Mouse (Mus musculus): ENCODE results near the gene Wdr11. TPM values are rescaled to one million over a fixed set of nuclear protein-coding genes. Genes with fewer than 3 reads are reported as not detected.

The Wdr11 gene
- total RNA-seq, 2 experiments from 2014 or later = 44.2 to 45.2 TPM

DNA sequence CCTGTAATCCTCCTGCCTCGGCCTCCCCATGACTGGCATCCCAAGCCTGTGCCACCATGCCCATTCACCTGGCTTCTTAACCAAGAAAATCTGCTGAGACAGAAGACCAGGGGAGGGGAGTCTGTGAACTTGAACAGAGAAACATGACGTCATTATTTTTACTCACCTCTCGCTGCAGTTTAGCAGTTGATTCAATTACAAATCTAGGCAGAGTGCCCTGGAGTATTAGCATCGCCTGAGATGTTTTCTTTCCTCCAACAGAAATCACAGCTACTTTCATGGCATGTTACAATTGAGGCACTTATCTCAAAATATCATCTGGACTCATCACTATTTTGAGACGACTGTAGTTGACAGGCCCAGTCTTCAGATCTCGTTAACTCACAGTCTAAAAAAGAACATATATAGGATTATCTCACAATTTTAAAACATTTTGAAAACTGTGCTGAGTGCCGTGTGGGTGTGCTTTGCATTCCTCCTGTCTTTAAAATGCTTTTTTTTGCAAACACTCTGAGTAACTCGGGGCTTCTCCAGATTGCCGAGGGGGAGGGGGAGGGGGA is 61.3 kb downstream of the Wdr11 start:
- no peak for DNase-seq (ENCODE audit: low spot score in 2 of 2)

DNA sequence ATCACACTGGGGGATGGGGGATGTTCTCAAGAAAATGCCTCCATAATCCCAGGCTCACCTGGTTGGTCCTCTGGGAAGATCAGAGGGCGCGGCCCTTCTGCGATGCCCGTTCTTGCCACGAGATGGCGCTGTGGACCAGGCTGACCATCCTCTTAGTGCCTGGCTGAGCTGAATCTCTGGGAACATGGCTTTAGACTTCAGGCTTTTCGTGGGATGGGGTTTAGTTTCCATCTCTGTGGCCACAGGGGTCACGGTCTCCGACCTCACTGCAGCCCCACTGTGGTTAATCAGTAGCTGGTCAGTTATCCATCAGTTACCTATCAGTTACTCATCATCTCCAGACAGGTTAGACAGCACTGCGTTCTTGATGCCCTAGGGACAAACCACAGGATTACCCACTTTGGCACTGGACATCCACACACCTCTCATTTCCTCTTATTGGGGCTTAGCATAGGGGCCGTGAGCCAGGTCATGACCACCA is 62.2 kb downstream of the Wdr11 start:
- peak; percentile 52 to 84 for DNase-seq (ENCODE audit: low spot score in 2 of 2)

DNA sequence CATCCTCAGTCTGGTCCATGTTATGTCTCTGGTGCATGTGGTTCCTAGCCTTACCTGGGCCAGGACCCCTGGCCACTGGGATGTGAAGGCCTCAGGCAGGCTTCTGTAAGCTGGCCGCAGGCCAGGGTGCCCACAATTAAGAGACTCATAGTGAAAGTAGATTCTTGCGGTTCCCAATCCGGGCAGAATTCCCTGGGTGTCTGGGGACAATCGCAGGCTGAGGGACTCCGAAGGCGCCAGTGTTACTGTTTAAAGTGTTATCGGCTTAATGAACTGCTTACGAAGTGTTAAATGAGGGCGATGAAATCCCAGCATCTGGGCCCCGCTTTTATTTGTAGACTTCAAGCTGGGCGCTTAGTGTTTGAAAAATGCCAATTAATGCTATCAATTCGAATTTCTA is 63.3 kb downstream of the Wdr11 start:
- DNase-seq (ENCODE audit: low spot score in 2 of 2) = no peak

DNA sequence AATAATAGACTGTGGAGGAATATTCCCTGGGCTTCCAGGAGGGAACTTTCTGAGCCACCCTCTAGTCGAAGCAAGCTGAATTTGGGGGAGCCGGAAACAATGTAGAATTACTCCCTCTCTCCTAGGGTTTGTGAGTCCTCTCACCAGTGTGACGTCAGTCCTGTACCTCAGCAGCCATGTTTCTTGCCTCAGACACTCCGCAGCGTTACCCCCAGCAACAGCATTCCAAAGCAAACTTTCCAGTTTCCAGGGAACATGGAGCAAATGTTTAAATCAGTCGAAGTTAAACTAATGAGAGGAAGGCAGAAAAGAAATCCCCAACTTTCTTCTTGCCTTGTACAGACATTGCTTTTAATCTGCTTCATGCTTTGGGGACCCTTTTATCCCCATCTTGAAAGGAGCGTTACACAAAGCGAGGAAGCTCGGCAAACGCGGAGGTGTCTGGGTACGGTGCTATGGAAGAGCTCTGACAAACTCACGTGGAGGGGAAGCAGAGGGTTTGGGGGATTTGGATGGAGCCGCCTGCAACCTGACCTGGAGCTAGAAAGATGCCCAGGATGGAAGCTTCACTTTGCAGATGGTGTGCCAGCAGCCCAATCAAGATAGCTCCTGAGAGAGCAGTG is 64.1 kb downstream of the Wdr11 start:
- DNase-seq (ENCODE audit: low spot score in 2 of 2) = no peak

DNA sequence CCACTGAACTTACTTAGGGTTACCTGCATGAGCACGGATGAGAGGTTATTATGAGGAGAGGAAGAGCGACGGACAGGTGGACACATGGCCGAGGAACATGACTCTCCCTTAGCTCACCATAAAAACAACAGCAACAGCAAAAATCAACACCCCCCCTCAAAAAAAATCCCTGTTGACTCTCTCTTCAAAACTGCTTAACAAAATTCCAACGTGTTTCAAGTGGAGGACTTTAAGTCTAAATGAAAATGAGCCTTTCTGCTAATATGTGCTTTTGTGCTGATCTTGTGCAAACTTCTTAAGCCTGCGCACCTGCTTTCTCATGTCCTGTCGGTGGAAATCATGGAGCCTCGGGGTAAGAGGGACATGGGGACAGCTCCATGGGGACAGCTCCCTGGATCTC is 66.2 kb downstream of the Wdr11 start:
- no peak for DNase-seq (ENCODE audit: low spot score in 2 of 2)

DNA sequence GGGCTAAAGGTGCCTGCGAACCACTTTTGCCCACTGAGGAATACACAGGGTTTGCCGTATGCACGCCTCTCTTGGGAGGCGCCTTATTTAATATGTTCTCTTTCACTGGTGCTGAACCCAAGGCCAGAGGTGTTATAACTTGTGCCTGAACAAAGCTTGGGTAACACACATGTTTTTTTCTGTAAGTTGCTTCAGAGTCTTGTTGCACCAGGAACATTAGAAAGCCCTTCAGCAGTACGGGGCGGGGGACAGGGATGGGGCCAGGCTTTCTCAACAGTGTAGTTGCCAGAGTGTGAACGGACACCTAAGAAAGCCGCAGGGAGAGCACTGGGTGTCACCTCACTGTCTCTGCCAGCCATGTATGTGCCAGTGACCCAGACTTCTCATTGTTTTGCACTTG is 68.1 kb downstream of the Wdr11 start:
- DNase-seq (ENCODE audit: low spot score in 2 of 2) = no peak

DNA sequence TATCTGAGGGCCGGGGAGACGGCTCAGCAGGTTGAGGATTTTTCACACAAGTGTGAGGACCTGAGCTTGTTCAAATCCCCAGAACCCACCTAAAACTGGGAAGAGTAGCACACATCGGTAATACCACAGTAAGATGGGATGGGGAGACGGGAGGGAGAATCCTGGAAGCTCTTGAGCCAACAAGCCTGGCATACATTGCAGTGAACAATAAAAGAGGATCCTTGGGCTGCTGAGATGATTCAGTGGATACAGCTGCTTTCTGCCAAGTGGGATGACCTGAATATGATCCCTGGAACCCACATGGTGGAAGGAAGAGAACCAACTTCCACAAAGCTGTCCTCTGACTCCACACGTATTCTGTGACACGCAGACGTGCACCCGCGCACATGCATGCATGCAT is 68.9 kb downstream of the Wdr11 start:
- no peak for DNase-seq (ENCODE audit: low spot score in 2 of 2)

DNA sequence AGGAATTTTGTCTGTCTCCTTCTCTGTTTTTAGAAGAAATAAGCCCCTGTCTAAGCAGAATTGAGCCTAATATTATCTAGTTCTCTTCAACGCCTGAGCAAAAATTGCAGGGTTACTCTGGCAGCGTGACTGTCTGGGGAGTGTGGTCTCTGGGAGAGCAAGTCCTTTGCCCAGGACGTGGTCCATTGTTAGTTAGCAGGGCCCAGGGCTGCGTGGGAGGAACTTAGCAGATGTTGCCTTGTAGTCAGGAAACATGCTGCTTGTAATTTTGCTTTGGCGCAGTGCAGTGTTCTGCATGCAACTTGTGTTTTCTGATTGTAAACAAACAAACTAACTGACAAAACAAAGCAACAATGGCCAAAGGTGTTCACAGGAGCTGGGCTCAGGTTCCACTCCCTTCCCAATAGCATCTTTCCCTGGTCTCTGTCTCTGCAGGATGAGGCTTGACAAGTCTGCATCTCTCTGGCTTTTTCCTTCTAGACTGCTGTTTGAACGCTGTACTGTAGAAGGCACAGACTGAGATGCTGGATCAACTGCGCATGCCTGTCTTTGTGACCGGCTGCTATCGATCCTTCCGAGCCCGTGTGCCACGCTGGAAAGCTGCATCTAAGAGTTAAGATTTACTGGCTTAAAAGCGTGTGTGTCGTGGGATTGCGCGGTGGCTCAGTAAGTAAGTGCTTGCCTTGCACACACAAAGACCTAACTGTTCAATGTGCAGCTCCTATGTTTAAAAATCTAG is 70.6 kb downstream of the Wdr11 start:
- peak; percentile 13 to 44 for DNase-seq (ENCODE audit: low spot score in 2 of 2)

DNA sequence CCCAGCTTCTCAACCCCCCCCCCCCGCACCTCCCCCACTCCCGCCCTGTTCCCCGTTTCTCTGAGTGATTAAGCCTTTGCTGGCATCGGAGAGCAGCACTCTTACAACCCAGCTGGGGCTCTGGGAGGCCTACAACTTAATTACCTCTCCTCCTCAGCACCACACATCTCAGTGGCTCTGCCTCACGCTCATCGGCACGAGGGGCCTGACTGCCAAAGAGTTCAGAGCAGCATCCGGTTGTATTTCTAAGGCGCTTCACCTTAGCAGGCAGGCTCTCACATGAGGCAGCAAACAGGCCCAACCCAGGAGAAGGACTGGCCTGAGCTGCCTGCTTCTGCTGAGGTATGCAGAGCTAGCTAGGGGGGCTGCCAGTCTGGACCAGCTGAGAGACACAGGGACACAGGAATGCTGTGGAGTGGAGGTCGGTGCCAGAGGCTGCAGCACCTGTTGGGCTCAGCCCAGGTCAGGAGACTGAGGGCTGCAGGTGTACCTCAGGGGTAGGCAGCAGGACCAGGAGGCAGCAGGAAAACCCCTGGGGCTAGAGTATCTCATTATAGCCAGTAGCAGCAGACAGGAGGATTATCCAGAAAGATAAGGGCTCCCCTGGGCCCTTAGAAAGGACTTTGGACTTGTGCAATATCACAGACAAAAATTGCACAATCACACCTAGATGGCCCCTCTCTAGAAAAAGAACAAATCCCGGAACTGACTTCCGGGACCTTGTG is 72.3 kb downstream of the Wdr11 start:
- DNase-seq (ENCODE audit: low spot score in 2 of 2) = no peak

DNA sequence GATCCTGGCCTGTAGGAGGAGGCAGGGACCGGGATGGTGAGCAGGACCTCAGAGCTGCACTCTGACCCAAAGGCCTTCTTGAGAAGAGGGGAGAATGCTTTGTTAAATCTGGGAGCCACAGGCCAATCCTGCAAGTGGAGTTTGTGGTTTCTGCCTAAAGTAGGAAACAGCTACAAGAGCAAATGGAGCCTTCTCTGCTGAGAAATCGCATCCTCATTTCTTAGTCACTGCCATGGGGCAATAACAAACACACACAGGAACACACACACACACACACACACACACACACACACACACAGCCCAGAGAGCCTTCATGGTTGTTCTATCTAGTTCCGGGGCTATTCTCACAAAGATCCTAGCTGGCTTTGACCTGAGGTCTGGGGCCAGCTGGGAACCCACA is 73.7 kb downstream of the Wdr11 start:
- DNase-seq (ENCODE audit: low spot score in 2 of 2) = no peak

DNA sequence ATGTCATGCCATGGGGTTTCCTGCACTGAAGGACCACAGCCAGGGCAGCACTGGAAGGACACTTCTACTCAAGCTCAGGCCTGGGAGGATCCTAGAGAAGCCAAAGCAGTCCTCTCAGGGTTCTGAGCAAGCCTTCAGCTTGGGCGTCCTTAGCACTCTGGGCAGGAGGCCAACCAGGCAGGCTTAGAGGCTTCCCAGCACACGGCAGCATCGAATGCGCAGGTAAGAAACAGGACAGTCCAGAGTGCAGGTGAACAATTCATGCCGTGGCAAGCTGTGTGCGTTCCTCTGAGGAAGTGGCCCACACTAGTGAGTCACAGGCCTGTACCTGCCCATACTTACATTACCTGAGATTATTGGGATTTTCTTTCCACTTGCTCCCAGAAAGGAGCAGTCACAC is 74.3 kb downstream of the Wdr11 start:
- no peak for DNase-seq (ENCODE audit: low spot score in 2 of 2)

DNA sequence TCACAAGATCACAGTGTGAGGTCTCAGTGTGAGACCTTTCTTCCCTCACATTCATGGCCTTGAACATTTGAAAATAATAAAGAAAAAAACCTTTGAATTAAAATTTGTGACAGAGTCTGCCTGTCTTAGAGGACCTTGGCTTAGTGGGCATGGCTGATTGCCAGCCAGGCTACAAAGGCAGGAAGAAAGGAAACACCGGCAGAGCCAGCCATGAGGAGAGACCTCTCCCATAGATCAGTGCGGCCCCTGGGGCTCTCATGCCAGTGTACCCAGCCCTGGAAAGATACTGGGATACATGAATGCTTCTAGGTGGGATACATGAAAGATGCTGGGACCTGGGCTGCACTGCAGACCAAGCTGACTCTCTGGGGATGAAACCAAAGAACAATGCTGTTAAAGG is 74.9 kb downstream of the Wdr11 start:
- DNase-seq (ENCODE audit: low spot score in 2 of 2) = no peak

DNA sequence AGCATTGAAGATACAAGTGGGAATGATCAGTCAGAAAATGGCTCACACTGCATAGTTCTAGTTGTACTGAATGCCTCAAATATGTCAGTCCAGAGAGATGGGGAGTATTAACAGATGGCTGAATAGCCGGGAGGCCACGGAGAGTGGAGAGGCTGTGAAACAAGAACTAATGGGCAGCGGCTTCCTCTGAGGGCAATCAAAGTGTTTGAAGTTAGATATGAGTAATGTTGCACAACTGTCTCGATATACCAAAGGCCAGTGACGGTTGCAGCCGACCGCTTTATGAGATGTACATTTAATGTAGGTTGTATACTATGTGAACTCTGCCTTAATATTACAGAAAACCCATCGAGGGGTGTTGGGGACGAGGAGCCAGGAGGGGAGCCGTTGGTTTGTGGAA is 78.6 kb downstream of the Wdr11 start:
- no peak for DNase-seq (ENCODE audit: low spot score in 2 of 2)

DNA sequence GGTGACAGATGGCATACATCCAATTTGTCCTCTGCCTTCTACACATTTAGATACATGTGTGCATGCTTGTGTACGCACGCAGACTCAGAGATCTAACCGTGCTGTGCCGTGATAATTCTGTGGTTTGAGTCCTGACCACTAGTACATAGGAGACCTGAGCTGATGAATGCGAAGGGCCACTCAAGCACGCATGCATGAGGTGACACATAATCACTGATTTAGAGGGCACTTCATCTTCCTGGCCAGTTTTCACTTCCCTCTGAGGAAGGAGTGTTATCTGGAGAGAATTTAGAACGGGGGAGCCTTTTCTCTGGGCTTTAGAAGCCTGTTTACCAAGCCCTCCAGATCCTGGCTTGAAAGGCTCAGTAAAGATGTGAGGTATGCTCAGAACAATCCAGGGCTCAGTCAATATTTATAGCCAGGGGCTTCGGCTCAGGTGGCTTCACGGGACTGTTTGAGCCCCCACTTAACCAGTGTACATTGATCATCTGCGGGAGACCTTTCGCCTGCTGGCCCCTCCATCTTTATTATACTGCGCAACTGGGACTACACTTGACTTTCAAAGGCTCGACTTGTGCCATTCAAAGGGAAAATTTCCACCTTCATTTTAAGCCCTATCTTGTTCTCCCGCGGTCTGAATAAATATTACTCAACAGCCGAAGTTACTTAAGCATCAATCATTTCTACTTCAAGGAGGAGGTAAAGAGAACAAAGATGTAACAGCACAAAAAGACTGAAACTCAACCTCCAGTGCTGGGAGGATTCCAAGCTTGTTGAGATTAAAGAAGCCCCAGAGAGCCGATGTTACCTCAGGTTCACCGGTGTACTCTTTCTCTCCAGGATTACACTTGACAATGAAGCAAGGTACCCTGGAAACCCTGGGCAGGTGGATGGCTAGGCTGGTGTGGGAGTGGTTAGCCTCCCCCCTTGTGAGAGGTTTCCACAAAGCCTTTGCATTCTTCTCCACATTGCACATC is 80.3 kb downstream of the Wdr11 start:
- DNase-seq (ENCODE audit: low spot score in 2 of 2) = no peak

DNA sequence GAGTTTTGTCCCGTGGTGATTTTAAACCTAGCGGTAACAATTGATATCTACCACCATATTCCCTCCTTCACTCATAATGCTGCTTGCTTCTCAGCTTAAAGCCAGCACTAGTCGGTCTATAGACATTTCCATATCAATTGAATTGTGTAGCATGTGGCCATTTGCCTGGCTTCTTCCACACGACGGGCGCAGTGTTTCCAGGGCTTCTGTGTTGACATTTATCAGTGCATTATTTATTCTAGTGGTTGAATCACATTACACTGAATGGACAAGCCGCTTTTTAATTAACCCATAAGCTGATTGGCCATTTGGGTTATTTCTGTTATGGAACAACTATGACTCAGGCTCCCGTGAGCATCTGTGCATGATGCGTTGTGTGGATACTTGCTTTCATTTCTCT is 82.1 kb downstream of the Wdr11 start:
- no peak for DNase-seq (ENCODE audit: low spot score in 2 of 2)

DNA sequence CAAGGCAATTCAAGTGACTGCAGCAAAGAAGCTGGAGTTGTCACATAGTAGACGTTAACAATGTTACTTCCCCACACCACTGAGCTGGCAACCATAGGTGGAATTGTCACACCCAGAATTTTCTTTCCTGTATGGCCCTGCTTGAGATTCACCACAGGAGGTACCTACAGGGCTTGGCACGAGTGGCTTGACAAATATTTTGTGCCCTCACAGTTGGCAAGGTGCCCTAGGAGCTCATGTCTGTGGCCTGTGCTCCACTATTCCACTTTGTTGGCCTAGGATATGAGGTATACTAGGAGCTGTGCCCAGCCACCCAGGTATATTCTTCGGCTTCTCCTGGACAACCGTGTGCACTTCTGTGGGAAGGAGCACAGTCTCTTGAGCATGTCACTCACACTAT is 82.9 kb downstream of the Wdr11 start:
- DNase-seq (ENCODE audit: low spot score in 2 of 2) = no peak

DNA sequence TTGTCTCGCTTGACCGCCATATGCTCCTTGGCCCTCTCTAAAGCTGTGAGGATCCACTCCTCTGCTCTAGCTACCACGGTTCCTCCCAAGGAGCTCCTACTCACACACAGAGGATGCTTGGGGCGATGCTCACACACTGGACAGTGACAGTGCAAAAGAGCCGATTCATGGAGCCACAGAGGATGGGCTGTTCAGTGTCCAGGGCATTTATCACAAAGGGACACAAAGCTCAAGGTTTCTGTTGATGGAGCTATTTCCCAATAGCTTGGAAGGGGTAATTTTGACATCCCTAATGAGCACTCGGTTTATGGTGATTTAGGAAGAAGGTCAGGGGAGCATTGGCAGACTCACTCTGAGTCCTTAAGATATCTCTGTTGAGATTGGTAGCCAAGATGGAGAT is 84.2 kb downstream of the Wdr11 start:
- no peak for DNase-seq (ENCODE audit: low spot score in 2 of 2)

DNA sequence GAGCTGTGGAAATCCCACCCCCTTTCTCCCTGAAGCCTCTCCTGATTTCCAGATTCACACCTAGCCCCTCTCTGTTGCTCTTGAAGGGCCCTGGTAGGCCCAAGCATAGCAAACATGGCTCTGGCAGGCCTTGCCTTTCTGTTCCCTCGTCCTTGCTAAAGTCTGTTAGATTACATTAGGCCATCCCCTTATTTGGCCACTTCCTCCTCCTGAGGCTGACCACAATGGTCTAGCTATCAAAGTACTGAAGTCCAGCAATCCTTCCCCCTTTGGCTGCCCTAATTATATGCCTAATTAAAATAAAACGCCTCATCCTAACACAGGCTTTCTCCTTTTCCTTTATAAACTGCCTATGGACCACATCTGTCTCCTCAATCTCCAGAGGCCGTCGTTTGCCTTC is 85.5 kb downstream of the Wdr11 start:
- DNase-seq (ENCODE audit: low spot score in 2 of 2) = no peak

DNA sequence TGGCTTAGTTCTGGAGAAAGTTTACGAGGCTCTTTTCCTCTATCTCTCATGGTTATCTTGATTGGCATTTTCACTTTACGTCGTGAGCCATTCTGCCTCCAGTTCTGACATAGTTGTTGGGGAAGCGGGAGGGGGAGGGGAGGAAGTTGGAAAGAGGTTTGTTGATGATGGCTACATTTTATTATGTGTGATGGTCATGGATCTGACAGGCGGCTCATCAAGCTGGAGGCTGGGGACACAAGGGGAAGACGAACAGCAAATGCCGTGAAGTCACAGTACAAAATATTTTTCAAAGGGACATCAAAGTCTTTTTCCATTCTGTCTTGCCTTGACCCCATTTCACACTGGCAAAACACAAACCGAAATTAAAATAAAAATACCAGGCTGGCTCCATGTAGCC is 86.8 kb downstream of the Wdr11 start:
- no peak for DNase-seq (ENCODE audit: low spot score in 2 of 2)

DNA sequence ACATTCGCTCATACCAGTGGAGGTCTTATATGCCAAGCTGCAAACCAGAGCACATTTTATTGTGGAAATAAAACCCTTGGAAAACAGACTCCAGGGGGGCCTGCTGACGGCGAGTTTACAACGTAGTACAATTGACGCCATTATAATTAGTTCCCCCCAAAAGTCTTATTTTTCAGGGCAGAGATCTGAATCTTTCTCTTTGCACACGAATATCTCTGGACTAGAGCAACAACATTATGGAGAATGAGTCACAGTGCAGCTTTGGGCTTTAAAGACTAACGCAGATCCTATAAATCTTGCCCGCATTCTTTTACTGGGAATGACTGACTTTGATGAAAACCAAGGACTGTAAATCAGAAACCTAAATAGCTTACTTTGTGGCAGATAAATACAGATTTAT is 87.3 kb downstream of the Wdr11 start:
- DNase-seq (ENCODE audit: low spot score in 2 of 2) = no peak

Data from layer of hippocampus, adult 18-20 months (tissue).